Mouse (Mus musculus): ENCODE data around the gene Amdhd2. TPM values are rescaled to one million over a fixed set of nuclear protein-coding genes. Genes with fewer than 3 reads are reported as not detected.

Amdhd2 gene
- polyA plus RNA-seq, 1 experiment from 2014 or later, result 18.5 TPM

DNA sequence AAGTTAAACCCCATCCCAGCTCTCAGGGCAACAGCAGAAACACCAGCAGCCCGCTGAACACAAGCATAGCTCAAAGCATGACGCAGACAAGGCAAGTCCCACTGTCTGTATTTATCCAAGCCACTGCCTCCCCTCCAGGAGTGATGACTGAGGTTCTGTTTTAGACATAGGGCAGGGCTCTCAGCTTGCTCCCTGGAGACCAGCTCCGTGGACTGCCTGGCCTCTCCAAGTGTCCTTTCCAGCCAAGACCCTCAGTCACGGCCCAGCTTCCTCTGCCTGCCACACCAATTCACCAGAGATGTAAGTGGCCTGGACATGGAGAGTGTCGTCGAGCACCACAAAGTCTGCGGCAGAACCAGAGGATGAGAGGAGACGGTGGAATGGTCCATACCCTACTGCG, 7.8 kb downstream of the Amdhd2 start:
- no peak for TF ChIP-seq CTCF (IDR thresholded peaks at IDR 0.05; ENCODE audit: low read depth)
- no peak for TF ChIP-seq EP300 (IDR thresholded peaks at IDR 0.05; ENCODE audit: low read depth)
- WGBS (ENCODE audit: insufficient replicate concordance), result 89% methylated on average over 9 of the region's 9 CpGs
- no peaks in the 10 kb centered on the region for H3K9me3 ChIP-seq (ENCODE audit: low read length)
- no peak overlapping the region for H3K4me2 ChIP-seq (ENCODE audit: low read depth, low read length)
- peaks cover 25% of the 10 kb centered on the region for H3K4me1 ChIP-seq (ENCODE audit: insufficient read depth)
- H3K4me3 ChIP-seq (ENCODE audit: low read depth, low read length), result no peak overlapping the region
- ATAC-seq (no peak), DNase-seq (no peak)
- H3K9ac ChIP-seq (replicated peaks), result no peak overlapping the region
- H3K27me3 ChIP-seq (ENCODE audit: insufficient read depth, low read length), result no peaks in the 10 kb centered on the region
- no peak overlapping the region for H3K27ac ChIP-seq (ENCODE audit: low read depth)
- H3K36me3 ChIP-seq (replicated peaks; ENCODE audit: insufficient read depth, low read length), result peaks cover 6% of the 10 kb centered on the region

DNA sequence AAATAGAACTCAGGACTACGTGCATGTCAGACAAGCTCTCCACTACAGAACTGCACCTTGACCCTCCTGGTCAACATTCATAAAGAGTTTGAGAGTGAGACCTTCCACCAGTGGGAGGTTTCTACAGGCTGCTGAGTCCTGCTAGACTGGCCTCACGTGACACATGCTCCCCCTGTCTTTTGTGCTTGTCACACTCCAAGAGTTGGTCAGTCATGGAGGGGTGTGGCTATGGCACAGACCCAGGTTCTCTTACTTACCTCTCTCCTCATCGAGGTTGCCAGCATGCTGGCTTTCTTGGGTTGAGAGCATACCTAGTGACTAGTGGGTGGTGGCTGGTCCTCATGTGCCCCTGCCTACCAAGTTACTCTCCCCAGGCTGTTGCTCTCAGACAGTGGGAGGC, 9.1 kb downstream of the Amdhd2 start:
- 0 out of 2 replicates have a peak, but pooled peaks have one; percentile 2 for ATAC-seq
- no peak overlapping the region for H3K4me2 ChIP-seq (ENCODE audit: low read depth, low read length)
- H3K9me3 ChIP-seq (ENCODE audit: low read length), result no peaks in the 10 kb centered on the region
- H3K4me1 ChIP-seq (ENCODE audit: insufficient read depth), result peaks cover 25% of the 10 kb centered on the region
- TF ChIP-seq EP300 (IDR thresholded peaks at IDR 0.05; ENCODE audit: low read depth) (no peak), CTCF (IDR thresholded peaks at IDR 0.05; ENCODE audit: low read depth) (peak; percentile 30; the same call in 1 of the 2 replicates)
- H3K27ac ChIP-seq (ENCODE audit: low read depth), result peak overlapping the region; percentile 35; the same call in 1 of the 2 replicates
- no peaks in the 10 kb centered on the region for H3K27me3 ChIP-seq (ENCODE audit: insufficient read depth, low read length)
- no peak overlapping the region for H3K9ac ChIP-seq (replicated peaks)
- DNase-seq, result no peak
- peaks cover 6% of the 10 kb centered on the region for H3K36me3 ChIP-seq (replicated peaks; ENCODE audit: insufficient read depth, low read length)
- 49% methylated on average over 3 of the region's 3 CpGs for WGBS (ENCODE audit: insufficient replicate concordance)
- H3K4me3 ChIP-seq (ENCODE audit: low read depth, low read length), result no peak overlapping the region

DNA sequence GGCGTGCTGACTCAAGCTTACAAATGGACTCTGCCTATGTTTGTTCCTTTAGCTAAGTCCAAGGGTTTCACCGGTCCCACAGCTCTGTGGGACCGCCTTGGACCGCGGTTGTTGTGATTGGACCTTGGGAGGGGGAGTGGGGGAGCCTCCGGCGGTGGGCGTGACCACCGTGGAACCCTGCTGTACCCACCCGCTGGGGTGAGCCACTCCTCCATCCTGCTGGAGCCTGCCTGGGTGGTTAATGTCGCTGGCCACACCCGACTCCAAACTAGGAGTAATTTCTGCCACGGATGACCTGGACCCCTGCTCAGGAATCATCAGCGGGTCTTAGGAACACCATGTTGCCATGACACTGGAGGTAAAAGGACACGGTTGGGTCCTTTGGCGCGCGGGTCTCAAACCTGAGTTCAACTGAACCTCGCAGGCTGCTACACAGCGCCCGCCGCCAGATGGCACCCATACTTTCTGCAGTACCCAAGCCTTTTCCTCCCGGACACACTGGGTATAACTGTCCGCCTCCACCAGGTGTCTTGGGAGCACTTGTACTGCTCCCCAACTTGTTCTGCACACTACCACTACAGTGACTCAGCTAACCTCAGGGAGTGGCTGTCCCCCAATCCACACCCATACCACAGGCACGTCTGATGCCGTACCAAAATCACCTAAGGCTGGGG, 11.5 kb downstream of the Amdhd2 start:
- Histone ChIP-seq H3K4me3 (ENCODE audit: low read depth, low read length) (peak overlapping the region; percentile 53), H3K36me3 (replicated peaks; ENCODE audit: insufficient read depth, low read length) (peaks cover 5% of the 10 kb centered on the region; the same call in 1 of the 2 replicates), H3K4me1 (ENCODE audit: insufficient read depth) (peaks cover 25% of the 10 kb centered on the region), H3K4me2 (ENCODE audit: low read depth, low read length) (peak overlapping the region; percentile 91), H3K9ac (replicated peaks) (peak overlapping the region; percentile 64), H3K9me3 (ENCODE audit: low read length) (no peaks in the 10 kb centered on the region), H3K27ac (ENCODE audit: low read depth) (peak overlapping the region; percentile 82), H3K27me3 (ENCODE audit: insufficient read depth, low read length) (no peaks in the 10 kb centered on the region)
- WGBS (ENCODE audit: insufficient replicate concordance), result under 1% methylated on average over 26 of the region's 26 CpGs
- ATAC-seq (peak; percentile 95), DNase-seq (peak; percentile 91)
- TF ChIP-seq CTCF (IDR thresholded peaks at IDR 0.05; ENCODE audit: low read depth) (peak; percentile 98), EP300 (IDR thresholded peaks at IDR 0.05; ENCODE audit: low read depth) (no peak; the same call in 1 of the 2 replicates)

DNA sequence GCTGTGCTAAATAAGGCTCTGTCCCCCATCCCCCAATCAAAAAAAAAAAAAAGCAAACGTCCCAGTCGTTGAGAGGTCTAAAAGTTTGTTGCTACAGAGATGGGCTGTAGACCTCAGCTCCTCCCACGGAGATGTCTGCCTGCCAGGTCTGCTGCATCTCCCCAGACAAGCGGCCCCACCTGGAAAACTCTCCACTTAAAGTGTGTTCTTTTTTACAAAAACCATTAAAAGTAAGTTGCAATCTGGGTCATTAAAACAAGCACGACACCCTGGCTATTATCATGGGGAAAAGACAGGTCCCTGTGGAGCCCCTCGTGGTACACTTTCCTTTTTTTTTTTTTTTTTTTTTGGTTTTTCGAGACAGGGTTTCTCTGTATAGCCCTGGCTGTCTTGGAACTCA, 12.2 kb downstream of the Amdhd2 start:
- TF ChIP-seq CTCF (IDR thresholded peaks at IDR 0.05; ENCODE audit: low read depth), result no peak
- no peak for TF ChIP-seq EP300 (IDR thresholded peaks at IDR 0.05; ENCODE audit: low read depth)
- Histone ChIP-seq H3K36me3 (replicated peaks; ENCODE audit: insufficient read depth, low read length) (0 out of 2 replicates have a peak, but pooled peaks cover 1% of the 10 kb centered on the region), H3K4me3 (ENCODE audit: low read depth, low read length) (peak overlapping the region; percentile 53), H3K27me3 (ENCODE audit: insufficient read depth, low read length) (no peaks in the 10 kb centered on the region), H3K9me3 (ENCODE audit: low read length) (no peaks in the 10 kb centered on the region), H3K4me2 (ENCODE audit: low read depth, low read length) (peak overlapping the region; percentile 91), H3K27ac (ENCODE audit: low read depth) (peak overlapping the region; percentile 82; the same call in 1 of the 2 replicates), H3K4me1 (ENCODE audit: insufficient read depth) (peaks cover 25% of the 10 kb centered on the region), H3K9ac (replicated peaks) (peak overlapping the region; percentile 64)
- no peak for DNase-seq
- WGBS (ENCODE audit: insufficient replicate concordance), result 26% methylated on average over 7 of the region's 7 CpGs
- no peak for ATAC-seq

DNA sequence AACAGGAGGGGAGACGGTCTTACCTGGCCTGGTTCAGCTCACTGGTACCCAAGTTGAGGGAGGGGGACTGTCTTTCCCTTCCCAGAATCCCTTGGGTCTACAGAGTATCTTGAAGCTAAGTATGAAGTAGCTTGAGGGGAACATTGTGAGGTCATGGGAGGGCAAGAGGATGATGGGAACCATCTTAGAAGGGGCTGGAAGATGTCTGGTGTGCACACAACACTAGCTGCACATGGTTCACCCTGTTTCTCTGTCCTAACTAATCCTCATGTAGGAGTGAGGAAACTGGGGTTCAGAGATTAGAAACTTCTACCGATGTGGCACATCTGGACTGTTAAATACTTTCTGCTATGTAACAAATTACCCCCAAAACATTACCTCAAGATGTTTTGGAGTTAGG, 12.7 kb downstream of the Amdhd2 start, which contains the start of gene Pdpk1:
Gene Pdpk1 (minus strand): TSS at position 101 of the 400 bp plus-strand sequence.
- TF ChIP-seq EP300 (IDR thresholded peaks at IDR 0.05; ENCODE audit: low read depth), result no peak
- TF ChIP-seq CTCF (IDR thresholded peaks at IDR 0.05; ENCODE audit: low read depth), result no peak
- no peaks in the 10 kb centered on the region for H3K27me3 ChIP-seq (ENCODE audit: insufficient read depth, low read length)
- H3K27ac ChIP-seq (ENCODE audit: low read depth), result peak within 1 kb of the TSS; percentile 82; the same call in 1 of the 2 replicates
- ATAC-seq, result no peak
- H3K4me2 ChIP-seq (ENCODE audit: low read depth, low read length), result peak within 1 kb of the TSS; percentile 91
- H3K9me3 ChIP-seq (ENCODE audit: low read length), result no peaks in the 10 kb centered on the region
- H3K36me3 ChIP-seq (replicated peaks; ENCODE audit: insufficient read depth, low read length), result no peaks in the 10 kb centered on the region
- WGBS (ENCODE audit: insufficient replicate concordance), result 77% methylated on average over 2 of the region's 2 CpGs
- H3K4me3 ChIP-seq (ENCODE audit: low read depth, low read length), result peak within 1 kb of the TSS; percentile 53
- DNase-seq, result no peak
- H3K9ac ChIP-seq (replicated peaks), result peak within 1 kb of the TSS; percentile 64
- H3K4me1 ChIP-seq (ENCODE audit: insufficient read depth), result peaks cover 25% of the 10 kb centered on the region

DNA sequence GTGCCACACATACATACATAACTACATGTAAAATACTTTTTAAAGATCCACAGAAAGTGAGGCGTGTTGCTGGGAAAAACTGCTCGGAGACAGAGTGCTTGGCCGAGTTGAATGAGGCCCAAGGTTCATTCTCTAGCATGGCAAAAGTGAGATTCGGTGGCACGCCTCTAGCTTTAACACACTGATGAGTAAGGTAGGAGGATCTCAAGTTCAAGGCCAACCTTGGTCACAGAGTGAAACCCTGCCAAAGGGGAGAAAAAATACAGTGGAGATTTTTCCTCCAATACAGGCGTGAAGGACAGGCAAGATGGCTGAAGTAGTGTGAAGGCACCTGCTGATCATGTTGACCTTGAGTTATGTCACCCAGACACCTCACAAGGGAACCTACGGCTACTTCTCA, 14.1 kb downstream of the Amdhd2 start:
- Histone ChIP-seq H3K27me3 (ENCODE audit: insufficient read depth, low read length) (no peaks in the 10 kb centered on the region), H3K4me1 (ENCODE audit: insufficient read depth) (peaks cover 19% of the 10 kb centered on the region), H3K36me3 (replicated peaks; ENCODE audit: insufficient read depth, low read length) (no peaks in the 10 kb centered on the region), H3K9ac (replicated peaks) (no peak overlapping the region), H3K4me2 (ENCODE audit: low read depth, low read length) (no peak overlapping the region), H3K27ac (ENCODE audit: low read depth) (no peak overlapping the region), H3K9me3 (ENCODE audit: low read length) (no peaks in the 10 kb centered on the region), H3K4me3 (ENCODE audit: low read depth, low read length) (no peak overlapping the region)
- ATAC-seq (no peak), DNase-seq (no peak)
- no peak for TF ChIP-seq EP300 (IDR thresholded peaks at IDR 0.05; ENCODE audit: low read depth)
- no peak for TF ChIP-seq CTCF (IDR thresholded peaks at IDR 0.05; ENCODE audit: low read depth)
- 83% methylated on average over 7 of the region's 7 CpGs for WGBS (ENCODE audit: insufficient replicate concordance)

All from liver, postnatal 0 days (tissue).